Mouse (Mus musculus) stomach, embryonic 16.5 days (tissue): ENCODE data around the gene Plk5. TPM values are rescaled to one million over a fixed set of nuclear protein-coding genes. Genes with fewer than 3 reads are reported as not detected.

Experiments
- ATAC-seq: fragments of 200-750 bp; cut with Nextera tagmentation; 2 replicates; pipeline ENCODE4 v1.8.0; 2017; ENCODE audit warnings: moderate number of reproducible peaks, moderate TSS enrichment; ENCODE audit not compliant: insufficient read depth, low FRiP score
- H3K27ac ChIP-seq: fragments of 300-500 bp; sonication (generic); 2 replicates; pipeline ENCODE4 v1.5.1; 2014; ENCODE audit warnings: low read length
- H3K27me3 ChIP-seq: fragments of 300-500 bp; sonication (generic); 2 replicates; pipeline ENCODE4 v1.6.1; 2014; ENCODE audit warnings: low read length, control low read depth, mixed read lengths; ENCODE audit not compliant: control insufficient read depth, insufficient read depth
- H3K36me3 ChIP-seq: fragments of 300-500 bp; sonication (generic); 2 replicates; pipeline ENCODE4 v1.6.1; 2014; ENCODE audit warnings: low read length; ENCODE audit not compliant: control insufficient read depth, insufficient read depth
- H3K4me1 ChIP-seq: fragments of 300-500 bp; sonication (generic); 2 replicates; pipeline ENCODE4 v1.6.1; 2014; ENCODE audit warnings: low read length, control low read depth, mixed read lengths; ENCODE audit not compliant: control insufficient read depth, insufficient read depth
- H3K4me2 ChIP-seq: fragments of 300-500 bp; sonication (generic); 2 replicates; pipeline ENCODE4 v1.6.1; 2014; ENCODE audit warnings: low read depth, low read length, mixed read lengths
- H3K4me3 ChIP-seq: fragments of 300-500 bp; sonication (generic); replicated peaks from 2 replicates; pipeline ENCODE4 v1.5.1; 2014; ENCODE audit warnings: mild to moderate bottlenecking, low read length
- H3K9ac ChIP-seq: fragments of 300-500 bp; sonication (generic); 2 replicates; pipeline ENCODE4 v1.6.1; 2014; ENCODE audit warnings: low read length
- H3K9me3 ChIP-seq: fragments of 300-500 bp; sonication (generic); replicated peaks from 2 replicates; pipeline ENCODE4 v1.6.1; 2016; ENCODE audit warnings: low read length, control low read depth; ENCODE audit not compliant: control insufficient read depth
- WGBS: fragments of 180-500 bp; shearing (Covaris S2); extraction: QIAGEN DNeasy Blood & Tissue Kit; methylation state at CpG from one replicate; pipeline ENCODE4 v1.1.7; 2014; 5-methylcytosine and 5-hydroxymethylcytosine counted together
- polyA plus RNA-seq: library from polyadenylated mRNA; unstranded; fragments of >200 nt; fragmentation: Nextera tagmentation; extraction: Ambion mirVana; gene quantifications from 2 replicates; pipeline ENCODE4 v1.2.1, GENCODE M21; 2015

Gene Plk5
- polyA plus RNA-seq, 1 experiment from 2014 or later = 0.14 TPM

DNA sequence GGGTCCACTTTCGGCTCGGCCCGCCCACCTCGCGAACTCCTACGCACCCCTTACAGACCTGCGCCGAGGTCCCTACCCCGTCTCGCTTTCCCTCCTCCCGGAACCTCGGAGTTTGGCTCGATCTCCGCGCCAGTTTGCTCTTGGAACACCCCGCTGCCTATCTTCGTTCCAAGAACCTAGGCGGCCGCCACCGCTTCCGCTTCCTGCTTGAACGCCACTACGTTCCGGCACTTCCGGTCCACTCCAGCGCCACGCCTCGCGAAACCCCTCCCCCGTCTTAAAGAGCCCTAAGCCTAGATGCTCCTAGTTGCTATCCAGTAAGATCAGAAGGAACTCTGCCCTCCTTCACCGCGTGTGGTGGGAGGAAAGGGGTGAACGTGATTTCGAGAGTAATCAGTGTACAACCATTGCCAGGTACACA is 35.9 kb upstream of the Plk5 start, which contains the start of gene 2310011J03Rik:
Gene 2310011J03Rik, minus strand, starts transcription at position 198 of the 421 bp plus-strand sequence.
- Histone ChIP-seq H3K27me3 (peaks cover 12% of the 10 kb centered on the region), H3K4me3 (peak within 1 kb of the TSS; percentile 56), H3K9me3 (no peaks in the 10 kb centered on the region), H3K4me1 (peaks cover 13% of the 10 kb centered on the region; the same call in 1 of the 2 replicates), H3K9ac (peak within 1 kb of the TSS; percentile 74), H3K36me3 (peaks cover 5% of the 10 kb centered on the region; the same call in 1 of the 2 replicates), H3K27ac (peak within 1 kb of the TSS; percentile 72; the same call in 1 of the 2 replicates), H3K4me2 (peak within 1 kb of the TSS; percentile 57)
- ATAC-seq = peak; percentile 51; the same call in 1 of the 2 replicates
- under 1% methylated on average over 34 of the region's 34 CpGs for WGBS

DNA sequence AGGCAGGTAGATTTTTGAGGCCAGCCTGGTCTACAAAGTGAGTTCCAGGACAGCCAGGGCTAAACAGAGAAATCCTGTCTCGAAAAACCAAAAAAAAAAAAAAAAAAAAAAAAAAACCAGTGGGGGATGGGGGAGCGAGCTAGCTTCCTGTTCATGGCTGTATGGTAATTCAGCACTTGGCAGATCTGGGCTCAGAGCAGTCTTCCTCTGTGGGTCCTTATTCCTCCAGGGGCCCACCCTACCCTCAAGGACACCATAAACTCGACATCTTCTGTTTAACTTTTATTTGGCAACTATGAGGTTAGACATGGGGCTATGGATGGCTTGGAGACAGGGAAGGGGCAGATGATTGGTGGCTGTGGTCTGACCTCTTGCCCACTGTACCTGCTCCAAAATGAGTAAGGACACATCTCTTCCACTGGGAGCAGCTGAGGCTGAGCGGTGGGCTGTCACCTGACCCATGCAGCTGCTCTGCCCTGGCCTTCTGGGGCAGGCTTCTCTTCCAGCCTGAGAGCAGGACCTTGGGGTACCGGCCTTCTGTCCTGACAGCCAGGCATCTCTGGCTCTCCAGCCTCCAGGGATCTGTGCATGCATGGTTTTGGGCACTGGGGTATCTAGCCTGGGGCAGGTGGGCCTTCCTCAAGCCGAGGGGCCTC is 35.1 kb upstream of the Plk5 start:
- Histone ChIP-seq H3K36me3 (peaks cover 5% of the 10 kb centered on the region; the same call in 1 of the 2 replicates), H3K4me2 (peak overlapping the region; percentile 20; the same call in 1 of the 2 replicates), H3K9ac (no peak overlapping the region; the same call in 1 of the 2 replicates), H3K27ac (peak overlapping the region; percentile 5; the same call in 1 of the 2 replicates), H3K4me3 (no peak overlapping the region), H3K27me3 (peaks cover 6% of the 10 kb centered on the region), H3K9me3 (no peaks in the 10 kb centered on the region), H3K4me1 (peaks cover 13% of the 10 kb centered on the region; the same call in 1 of the 2 replicates)
- ATAC-seq = no peak
- WGBS = 75% methylated on average over 6 of the region's 6 CpGs

DNA sequence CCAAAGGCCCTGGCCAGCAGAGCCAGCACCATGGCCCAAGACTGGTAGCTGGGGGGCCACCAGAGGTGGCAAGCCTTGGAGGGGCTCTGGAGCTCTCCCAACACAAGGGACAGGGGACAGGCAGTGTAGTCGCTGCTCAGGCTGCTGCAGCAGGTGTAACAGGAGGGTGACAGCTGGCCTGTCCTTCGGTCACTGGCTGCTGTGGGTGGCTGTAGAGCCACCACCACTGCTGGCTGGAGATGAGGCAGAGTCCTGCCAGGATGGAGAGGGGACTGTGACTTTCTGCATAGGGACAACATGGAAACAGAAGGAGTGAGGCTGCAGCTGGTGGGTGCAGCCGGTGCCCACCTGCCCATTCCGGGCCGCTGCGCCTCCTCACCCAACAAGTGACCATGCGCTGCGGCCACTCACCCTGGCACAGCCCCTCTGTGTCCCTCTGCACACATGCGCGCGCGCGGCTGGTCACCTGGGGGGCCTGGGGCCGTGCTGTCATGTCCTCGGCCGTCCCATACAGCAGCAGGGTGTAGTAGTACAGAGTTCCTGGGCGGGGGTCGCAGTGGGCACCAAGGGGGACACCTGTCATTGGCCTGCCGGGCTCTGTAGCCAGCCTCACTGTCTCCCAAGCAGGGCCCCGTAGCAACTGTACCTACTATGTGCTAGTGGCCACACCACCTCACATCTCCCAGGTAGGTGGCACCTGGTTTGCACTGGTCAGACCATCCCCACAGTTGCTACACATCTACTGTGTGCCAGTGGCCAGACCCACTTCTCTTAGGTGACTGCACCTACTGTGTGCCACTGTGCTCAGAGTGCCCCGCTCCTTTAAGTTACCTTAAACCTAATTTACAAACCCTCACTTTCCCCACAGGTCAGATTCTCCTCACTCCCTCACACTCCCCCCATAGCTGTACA is 34.3 kb upstream of the Plk5 start:
- 89% methylated on average over 21 of the region's 21 CpGs for WGBS
- Histone ChIP-seq H3K9ac (peak overlapping the region; percentile 75), H3K9me3 (no peaks in the 10 kb centered on the region), H3K4me2 (peak overlapping the region; percentile 96), H3K27ac (no peak overlapping the region), H3K36me3 (peaks cover 5% of the 10 kb centered on the region; the same call in 1 of the 2 replicates), H3K4me3 (peak overlapping the region; percentile 66), H3K27me3 (peaks cover 2% of the 10 kb centered on the region), H3K4me1 (peaks cover 13% of the 10 kb centered on the region; the same call in 1 of the 2 replicates)
- ATAC-seq = no peak

DNA sequence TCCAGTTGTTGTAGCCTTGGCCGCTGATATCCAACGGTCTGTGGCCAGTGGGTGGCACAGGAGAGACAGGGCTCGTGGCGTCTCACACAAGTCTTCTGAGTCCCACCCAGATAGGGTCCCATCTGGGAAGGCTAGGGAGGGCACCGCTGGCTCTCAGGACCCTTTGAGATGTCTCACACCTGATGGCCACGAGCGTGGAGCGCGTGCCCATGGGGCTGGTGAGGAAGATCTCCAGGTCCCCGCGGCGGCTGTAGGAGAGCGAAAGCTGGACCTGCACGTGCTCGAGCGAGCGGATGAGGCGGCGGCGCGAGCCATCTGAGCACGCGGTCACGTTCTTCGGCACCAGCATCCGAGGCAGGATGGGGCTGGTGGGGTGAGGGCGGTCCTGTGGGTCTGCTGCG is 33.4 kb upstream of the Plk5 start:
- peak; percentile 11; the same call in 1 of the 2 replicates for ATAC-seq
- Histone ChIP-seq H3K4me3 (peak overlapping the region; percentile 66), H3K4me1 (peaks cover 13% of the 10 kb centered on the region; the same call in 1 of the 2 replicates), H3K4me2 (peak overlapping the region; percentile 96), H3K9ac (peak overlapping the region; percentile 75), H3K9me3 (no peaks in the 10 kb centered on the region), H3K36me3 (peaks cover 2% of the 10 kb centered on the region; the same call in 1 of the 2 replicates), H3K27ac (no peak overlapping the region), H3K27me3 (no peaks in the 10 kb centered on the region; the same call in 1 of the 2 replicates)
- WGBS = 4% methylated on average over 28 of the region's 28 CpGs

DNA sequence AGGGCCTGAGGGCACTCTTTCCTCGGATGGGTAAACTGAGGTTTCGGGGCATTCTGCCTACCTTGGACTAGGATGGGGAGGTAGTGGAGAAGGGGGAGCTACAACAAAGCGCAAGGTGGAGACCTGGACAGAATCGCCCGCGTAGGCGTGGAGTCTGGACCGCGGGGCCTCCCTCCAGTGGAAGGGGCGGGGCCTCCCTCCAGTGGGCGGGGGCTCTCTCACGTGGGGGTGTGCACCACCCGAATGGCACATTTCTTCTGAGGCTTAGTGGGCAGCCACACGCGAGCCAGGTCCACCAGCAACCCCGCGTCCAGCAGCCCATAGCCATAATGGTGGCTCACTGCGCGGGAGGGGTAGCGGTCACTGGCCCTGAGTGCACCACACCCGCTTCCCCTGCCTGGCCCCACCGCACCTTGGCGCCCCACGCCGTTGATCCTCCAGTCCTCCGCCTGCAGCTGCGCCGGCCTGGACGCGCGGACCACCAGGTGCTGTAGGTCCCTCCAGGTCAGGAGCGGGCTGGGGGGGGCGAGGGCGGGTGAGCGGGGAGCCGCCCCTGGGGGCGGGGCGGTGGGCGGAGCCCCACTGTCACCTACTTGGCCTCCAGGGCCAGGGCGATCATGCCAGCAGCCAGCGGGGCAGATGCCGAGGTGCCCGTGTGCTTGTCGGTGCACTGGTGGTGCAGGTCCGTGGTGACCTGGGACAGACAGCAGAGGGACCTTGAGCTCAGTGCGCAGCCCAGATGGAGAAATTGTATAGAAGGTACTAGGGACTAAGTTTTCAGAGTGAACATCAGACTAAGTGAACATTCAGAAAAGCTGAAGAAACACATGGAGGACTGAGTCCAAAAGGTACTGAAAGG is 32.8 kb upstream of the Plk5 start:
- Histone ChIP-seq H3K4me3 (peak overlapping the region; percentile 66), H3K27ac (peak overlapping the region; percentile 37), H3K36me3 (no peaks in the 10 kb centered on the region), H3K9me3 (no peaks in the 10 kb centered on the region), H3K27me3 (no peaks in the 10 kb centered on the region; the same call in 1 of the 2 replicates), H3K9ac (peak overlapping the region; percentile 75), H3K4me1 (peaks cover 13% of the 10 kb centered on the region; the same call in 1 of the 2 replicates), H3K4me2 (peak overlapping the region; percentile 96)
- ATAC-seq = peak; percentile 63
- 1% methylated on average over 45 of the region's 46 CpGs for WGBS

DNA sequence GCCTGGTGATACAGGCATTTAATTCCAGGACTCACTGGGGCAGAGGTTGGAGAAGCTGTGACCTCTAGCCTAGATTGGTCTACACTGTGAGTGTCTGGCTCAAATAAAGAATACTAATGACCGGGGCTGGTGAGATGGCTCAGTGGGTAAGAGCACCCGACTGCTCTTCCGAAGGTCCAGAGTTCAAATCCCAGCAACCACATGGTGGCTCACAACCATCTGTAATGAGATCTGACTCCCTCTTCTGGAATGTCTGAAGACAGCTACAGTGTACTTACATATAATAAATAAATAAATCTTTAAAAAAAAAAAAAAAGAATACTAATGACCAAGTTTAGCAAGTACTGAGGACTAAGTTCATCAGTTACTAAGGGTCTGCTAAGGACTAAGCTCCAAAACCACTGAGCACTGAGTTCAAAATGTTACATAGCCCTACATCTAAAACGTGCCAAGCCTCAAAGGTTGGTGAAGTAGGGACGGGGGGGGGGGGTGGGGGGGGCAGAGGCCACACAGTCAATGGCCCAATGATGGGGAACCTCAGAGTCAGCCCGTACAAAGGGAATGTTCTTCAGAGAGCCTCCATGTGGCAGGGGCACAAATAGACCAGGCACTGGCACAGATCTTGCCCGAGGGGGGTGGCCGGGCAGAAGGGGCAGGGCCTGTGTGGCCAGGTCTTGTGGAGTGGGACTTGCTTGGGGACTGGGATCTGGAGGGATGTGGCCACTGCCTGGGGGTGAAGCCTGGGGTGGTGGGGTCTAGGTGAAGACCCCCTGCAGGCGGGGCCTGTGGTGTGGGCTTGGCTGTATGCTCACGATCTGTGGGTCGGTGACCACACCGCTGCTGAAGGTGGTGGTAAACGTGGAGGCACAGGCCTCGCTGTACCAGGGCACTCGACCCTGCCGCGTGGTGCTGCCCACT is 31.9 kb upstream of the Plk5 start:
- Histone ChIP-seq H3K4me3 (peak overlapping the region; percentile 66), H3K27ac (no peak overlapping the region), H3K36me3 (no peaks in the 10 kb centered on the region), H3K4me1 (peaks cover 14% of the 10 kb centered on the region; the same call in 1 of the 2 replicates), H3K9ac (0 out of 2 replicates have a peak overlapping the region, but pooled peaks have one; percentile 75), H3K27me3 (no peaks in the 10 kb centered on the region; the same call in 1 of the 2 replicates), H3K4me2 (peak overlapping the region; percentile 96), H3K9me3 (no peaks in the 10 kb centered on the region)
- WGBS = 78% methylated on average over 17 of the region's 17 CpGs
- no peak for ATAC-seq

DNA sequence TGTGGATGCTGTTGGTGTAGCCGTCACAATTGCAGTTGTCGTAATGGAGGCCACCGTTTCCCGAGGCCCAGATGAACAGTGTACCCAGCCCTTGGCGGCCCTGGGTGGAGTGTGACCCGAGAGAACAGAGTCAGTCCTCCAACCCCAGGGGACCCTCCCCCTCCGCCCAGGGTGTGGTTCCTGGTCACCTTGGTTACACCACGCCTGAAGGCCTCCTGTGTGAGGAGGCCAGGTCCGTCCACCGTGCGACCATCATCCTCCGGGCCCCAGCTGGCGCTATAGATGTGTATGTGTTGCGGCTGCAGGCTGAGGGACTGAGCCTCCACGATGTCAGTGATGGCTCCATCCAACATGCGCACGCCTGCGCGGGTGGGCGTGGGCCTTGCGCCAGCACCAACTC is 31.2 kb upstream of the Plk5 start:
- no peak overlapping the region for H3K4me3 ChIP-seq
- H3K27ac ChIP-seq = no peak overlapping the region
- H3K9ac ChIP-seq = no peak overlapping the region
- 69% methylated on average over 21 of the region's 21 CpGs for WGBS
- peaks cover 15% of the 10 kb centered on the region; the same call in 1 of the 2 replicates for H3K4me1 ChIP-seq
- no peaks in the 10 kb centered on the region for H3K9me3 ChIP-seq
- no peak for ATAC-seq
- H3K36me3 ChIP-seq = no peaks in the 10 kb centered on the region
- H3K4me2 ChIP-seq = no peak overlapping the region
- no peaks in the 10 kb centered on the region; the same call in 1 of the 2 replicates for H3K27me3 ChIP-seq
